Mouse (Mus musculus) forebrain, postnatal 0 days (tissue): ENCODE data around the gene Wdfy3. TPM values are rescaled to one million over a fixed set of nuclear protein-coding genes. Genes with fewer than 3 reads are reported as not detected.
A peak's percentile ranks its signal among the peaks of the same experiment; 100 is the strongest.

Source experiments
- ATAC-seq: fragments of 200-750 bp; cut with Nextera tagmentation; 2 replicates; pipeline ENCODE4 v1.8.0; 2017; ENCODE audit warnings: mild to moderate bottlenecking, moderate library complexity
- DNase-seq: peaks from one replicate; pipeline ENCODE4 v3.0.0-alpha.2; 2015
- H3K27ac ChIP-seq: fragments of 300-500 bp; sonication (generic); 2 replicates; pipeline ENCODE4 v1.5.1; 2014; ENCODE audit warnings: low read depth, mild to moderate bottlenecking, antibody characterized with exemption, low read length, moderate library complexity, mixed read lengths
- H3K27me3 ChIP-seq: fragments of 300-500 bp; sonication (generic); 2 replicates; pipeline ENCODE4 v1.6.1; 2014; ENCODE audit warnings: mild to moderate bottlenecking, low read length, mixed read lengths; ENCODE audit not compliant: insufficient read depth
- H3K36me3 ChIP-seq: fragments of 300-500 bp; sonication (generic); 2 replicates; pipeline ENCODE4 v1.6.1; 2014; ENCODE audit warnings: mild to moderate bottlenecking, moderate library complexity; ENCODE audit not compliant: insufficient read depth
- H3K4me1 ChIP-seq: fragments of 300-500 bp; sonication (generic); 2 replicates; pipeline ENCODE4 v1.6.1; 2014; ENCODE audit warnings: antibody characterized with exemption; ENCODE audit not compliant: insufficient read depth
- H3K4me2 ChIP-seq: fragments of 300-500 bp; sonication (generic); 2 replicates; pipeline ENCODE4 v1.6.1; 2014; ENCODE audit warnings: low read depth, mild to moderate bottlenecking, moderate library complexity
- H3K4me3 ChIP-seq: fragments of 300-500 bp; sonication (generic); 2 replicates; pipeline ENCODE4 v1.5.1; 2014; ENCODE audit warnings: low read depth, low read length, mixed read lengths
- H3K9ac ChIP-seq: fragments of 300-500 bp; sonication (generic); 2 replicates; pipeline ENCODE4 v1.6.1; 2014; ENCODE audit warnings: mild to moderate bottlenecking
- H3K9me3 ChIP-seq: fragments of 300-500 bp; sonication (generic); 2 replicates; pipeline ENCODE4 v1.6.1; 2016; ENCODE audit warnings: low read length
- CTCF ChIP-seq: sonication (generic); IDR thresholded peaks from 2 replicates; pipeline ENCODE4 v1.5.1; 2016; ENCODE audit warnings: antibody characterized with exemption, control low read depth, low read depth
- WGBS: fragments of 180-500 bp; shearing (Covaris S2); extraction: QIAGEN DNeasy Blood & Tissue Kit; methylation state at CpG from one replicate; pipeline ENCODE4 v1.1.7; 2014; 5-methylcytosine and 5-hydroxymethylcytosine counted together
- polyA plus RNA-seq: library from polyadenylated mRNA; unstranded; fragments of >200 nt; fragmentation: Nextera tagmentation; extraction: Ambion mirVana; gene quantifications from 2 replicates; pipeline ENCODE4 v1.2.1, GENCODE M21; 2015
- total RNA-seq: library from RNA; depleted of rRNA; stranded (reverse); fragments of >200 nt; gene quantifications from 2 replicates; pipeline ENCODE4 v1.2.3, GENCODE M21; 2014

Gene Wdfy3
- total and polyA plus RNA-seq, 2 experiments from 2014 or later, result 15.4 to 68.8 TPM

DNA sequence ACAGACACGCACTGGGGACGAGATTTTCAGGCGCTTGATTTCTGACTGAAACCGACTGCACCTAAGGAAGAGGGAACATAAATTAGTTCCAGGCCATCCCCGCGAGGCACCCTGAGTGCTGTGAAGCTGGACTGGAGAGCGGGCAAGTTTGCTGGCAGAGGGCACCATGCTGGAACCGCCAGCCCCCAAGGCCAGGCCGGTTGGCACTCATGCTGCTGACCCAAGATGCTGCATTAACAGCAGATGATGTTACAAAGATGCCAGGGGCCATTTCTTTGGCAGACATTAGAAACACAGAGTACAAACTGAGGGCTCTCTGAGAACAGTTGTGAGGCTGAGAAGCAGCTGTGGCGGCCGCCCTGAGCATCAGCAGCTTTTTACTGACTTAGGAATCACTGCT lies 233.5 kb downstream of the Wdfy3 start:
- H3K27me3 ChIP-seq, result no peaks in the 10 kb centered on the region
- DNase-seq (no peak), ATAC-seq (no peak)
- no peak overlapping the region for H3K27ac ChIP-seq
- H3K4me2 ChIP-seq, result no peak overlapping the region
- WGBS, result 93% methylated on average over 11 of the region's 11 CpGs
- H3K4me1 ChIP-seq, result no peaks in the 10 kb centered on the region
- TF ChIP-seq CTCF, result no peak
- peaks cover 66% of the 10 kb centered on the region for H3K36me3 ChIP-seq
- no peak overlapping the region for H3K4me3 ChIP-seq
- no peak overlapping the region for H3K9ac ChIP-seq
- no peaks in the 10 kb centered on the region for H3K9me3 ChIP-seq

DNA sequence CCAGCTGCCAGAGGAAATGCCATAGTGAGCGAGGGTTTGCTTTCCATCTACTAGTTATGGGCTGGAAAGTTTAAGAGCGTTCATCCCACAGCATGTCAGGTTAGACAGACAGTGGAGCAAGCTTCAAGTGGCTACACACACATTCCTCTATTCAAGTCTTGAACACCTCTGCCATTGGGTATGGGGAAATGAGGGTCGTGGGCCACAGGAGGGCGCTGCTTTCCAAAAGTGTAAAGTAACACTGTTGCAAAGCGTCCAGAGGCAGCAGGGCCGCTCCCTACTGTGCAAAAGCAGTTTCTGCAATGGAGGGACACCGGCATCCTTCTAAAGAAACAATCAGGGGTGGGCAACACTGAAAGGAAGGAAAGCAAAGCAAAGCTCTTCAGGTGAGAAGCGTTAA lies 235.8 kb downstream of the Wdfy3 start:
- H3K4me3 ChIP-seq, result no peak overlapping the region
- no peaks in the 10 kb centered on the region for H3K9me3 ChIP-seq
- peaks cover 48% of the 10 kb centered on the region for H3K36me3 ChIP-seq
- DNase-seq (no peak), ATAC-seq (no peak)
- no peaks in the 10 kb centered on the region for H3K27me3 ChIP-seq
- no peak overlapping the region for H3K9ac ChIP-seq
- H3K4me1 ChIP-seq, result no peaks in the 10 kb centered on the region
- H3K4me2 ChIP-seq, result no peak overlapping the region
- TF ChIP-seq CTCF, result no peak
- WGBS, result 67% methylated on average over 8 of the region's 8 CpGs
- no peak overlapping the region for H3K27ac ChIP-seq

DNA sequence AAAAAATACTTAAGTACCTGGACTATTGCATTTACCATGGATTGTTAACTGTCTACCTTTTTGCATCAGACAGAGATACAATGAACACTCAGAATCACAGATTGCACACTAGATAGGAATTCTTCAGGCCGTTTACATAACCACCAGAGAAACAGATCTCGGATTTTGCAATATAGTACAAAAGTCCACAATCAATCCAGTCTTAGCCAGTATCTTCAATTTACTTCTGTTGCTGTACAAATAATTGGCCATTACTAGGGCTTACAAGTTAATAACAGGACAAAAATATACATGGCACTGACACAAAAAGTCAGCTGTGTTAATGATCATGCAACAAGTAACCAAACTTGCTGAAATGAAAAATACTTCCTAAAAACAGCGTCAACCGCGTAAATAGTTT lies 236.7 kb downstream of the Wdfy3 start:
- no peaks in the 10 kb centered on the region for H3K9me3 ChIP-seq
- TF ChIP-seq CTCF, result no peak
- no peak overlapping the region for H3K4me2 ChIP-seq
- no peak overlapping the region for H3K27ac ChIP-seq
- H3K4me1 ChIP-seq, result no peaks in the 10 kb centered on the region
- peaks cover 47% of the 10 kb centered on the region for H3K36me3 ChIP-seq
- WGBS, result 95% methylated on average over 5 of the region's 5 CpGs
- H3K9ac ChIP-seq, result no peak overlapping the region
- no peak overlapping the region for H3K4me3 ChIP-seq
- no peaks in the 10 kb centered on the region for H3K27me3 ChIP-seq
- DNase-seq (no peak), ATAC-seq (no peak)

DNA sequence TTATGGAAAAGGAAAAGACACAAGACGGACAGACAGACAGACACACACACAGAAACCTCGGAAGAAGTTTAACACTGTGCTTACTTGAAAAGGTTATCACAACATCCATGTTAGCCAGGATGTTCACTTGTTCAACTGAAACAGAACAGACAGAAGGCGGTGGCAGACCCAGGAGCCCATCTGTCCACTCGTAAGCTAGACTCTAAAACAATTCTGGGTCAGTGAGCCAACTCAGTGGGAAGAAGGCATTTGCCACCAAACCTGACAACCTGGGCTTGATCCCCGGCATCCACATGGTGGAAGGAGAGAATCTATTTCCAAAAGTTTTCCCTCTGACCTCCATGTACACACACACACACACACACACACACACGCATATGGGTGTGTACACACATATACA lies 237.7 kb downstream of the Wdfy3 start:
- Histone ChIP-seq H3K27me3 (no peaks in the 10 kb centered on the region), H3K36me3 (peaks cover 41% of the 10 kb centered on the region), H3K4me2 (no peak overlapping the region), H3K4me3 (no peak overlapping the region), H3K4me1 (no peaks in the 10 kb centered on the region), H3K9ac (no peak overlapping the region), H3K9me3 (no peaks in the 10 kb centered on the region), H3K27ac (no peak overlapping the region)
- ATAC-seq (no peak), DNase-seq (no peak)
- no peak for TF ChIP-seq CTCF
- WGBS, result 90% methylated on average over 6 of the region's 6 CpGs

DNA sequence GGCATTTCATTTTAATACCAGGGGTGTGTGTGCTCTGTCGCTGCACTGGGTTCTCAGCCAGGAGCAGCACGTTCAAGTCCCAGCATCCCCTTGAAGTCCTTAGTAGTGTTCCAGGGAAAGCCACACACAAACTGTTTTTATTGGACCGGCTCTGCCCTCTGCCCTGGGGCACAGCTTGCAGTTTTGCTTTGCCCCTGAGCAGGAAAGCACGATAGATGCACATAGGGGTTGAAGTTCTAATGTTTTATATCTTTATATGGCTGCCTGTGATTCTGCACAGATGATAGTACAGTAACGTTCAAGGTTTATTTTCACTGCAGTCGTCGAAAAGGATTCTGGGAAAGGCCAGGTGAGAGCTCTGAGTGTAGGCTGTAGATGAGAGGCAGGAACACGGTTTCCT lies 239.5 kb downstream of the Wdfy3 start:
- peaks cover 26% of the 10 kb centered on the region for H3K36me3 ChIP-seq
- no peak overlapping the region for H3K4me2 ChIP-seq
- no peak for ATAC-seq
- H3K4me1 ChIP-seq, result no peaks in the 10 kb centered on the region; the same call in 1 of the 2 replicates
- H3K4me3 ChIP-seq, result no peak overlapping the region
- no peak for DNase-seq
- no peak for TF ChIP-seq CTCF
- no peak overlapping the region for H3K27ac ChIP-seq
- H3K27me3 ChIP-seq, result no peaks in the 10 kb centered on the region; the same call in 1 of the 2 replicates
- no peak overlapping the region for H3K9ac ChIP-seq
- H3K9me3 ChIP-seq, result no peaks in the 10 kb centered on the region
- 80% methylated on average over 8 of the region's 8 CpGs for WGBS

DNA sequence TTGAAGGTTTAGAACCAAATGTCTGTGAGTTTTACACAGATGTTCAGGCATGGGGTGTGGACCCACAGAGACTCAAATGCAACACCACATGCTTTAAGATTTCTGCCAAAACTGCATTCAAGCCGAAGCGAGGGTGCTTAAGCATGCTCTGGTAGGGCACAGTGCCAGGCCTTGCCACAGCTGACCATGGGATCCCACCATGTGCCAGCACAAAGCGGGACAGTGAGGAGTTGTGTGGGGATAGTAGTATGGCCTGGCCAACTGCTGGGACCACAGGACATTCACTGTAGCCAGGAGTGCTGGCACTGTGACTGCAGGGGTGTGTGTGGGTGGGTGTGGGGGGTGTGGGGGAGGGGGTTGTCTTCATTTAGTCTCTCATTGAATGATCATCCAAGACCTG lies 240.8 kb downstream of the Wdfy3 start:
- Histone ChIP-seq H3K9ac (no peak overlapping the region), H3K4me1 (no peaks in the 10 kb centered on the region; the same call in 1 of the 2 replicates), H3K36me3 (peaks cover 18% of the 10 kb centered on the region), H3K27ac (no peak overlapping the region), H3K27me3 (no peaks in the 10 kb centered on the region; the same call in 1 of the 2 replicates), H3K9me3 (no peaks in the 10 kb centered on the region), H3K4me3 (no peak overlapping the region), H3K4me2 (no peak overlapping the region)
- DNase-seq (no peak), ATAC-seq (no peak)
- 41% methylated on average over 3 of the region's 3 CpGs for WGBS
- TF ChIP-seq CTCF, result no peak

DNA sequence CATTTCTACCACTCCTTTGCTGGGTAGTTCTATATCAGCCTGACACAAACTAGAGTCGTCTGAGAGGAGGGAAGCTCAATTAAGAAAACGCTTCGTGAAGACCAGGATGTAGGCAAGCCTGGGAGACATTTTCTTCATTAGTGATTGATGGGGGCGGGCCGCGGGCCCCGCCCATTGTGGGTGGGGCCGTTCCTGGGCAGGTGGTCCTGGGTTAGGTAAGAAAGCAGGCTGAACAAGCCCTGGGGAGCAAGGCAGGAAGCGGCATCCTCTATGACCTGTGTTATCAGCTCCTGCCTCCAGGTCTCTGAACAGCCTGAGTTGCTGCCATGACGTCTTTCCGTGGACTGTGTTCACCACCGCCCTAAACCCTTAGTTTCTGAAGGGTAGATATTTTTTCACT lies 242.2 kb downstream of the Wdfy3 start:
- Histone ChIP-seq H3K9ac (no peak overlapping the region), H3K27me3 (no peaks in the 10 kb centered on the region; the same call in 1 of the 2 replicates), H3K36me3 (peaks cover 11% of the 10 kb centered on the region; the same call in 1 of the 2 replicates), H3K27ac (no peak overlapping the region), H3K4me3 (no peak overlapping the region), H3K9me3 (no peaks in the 10 kb centered on the region), H3K4me1 (no peaks in the 10 kb centered on the region; the same call in 1 of the 2 replicates), H3K4me2 (no peak overlapping the region)
- TF ChIP-seq CTCF, result no peak
- 40% methylated on average over 12 of the region's 12 CpGs for WGBS
- ATAC-seq (no peak), DNase-seq (no peak)

DNA sequence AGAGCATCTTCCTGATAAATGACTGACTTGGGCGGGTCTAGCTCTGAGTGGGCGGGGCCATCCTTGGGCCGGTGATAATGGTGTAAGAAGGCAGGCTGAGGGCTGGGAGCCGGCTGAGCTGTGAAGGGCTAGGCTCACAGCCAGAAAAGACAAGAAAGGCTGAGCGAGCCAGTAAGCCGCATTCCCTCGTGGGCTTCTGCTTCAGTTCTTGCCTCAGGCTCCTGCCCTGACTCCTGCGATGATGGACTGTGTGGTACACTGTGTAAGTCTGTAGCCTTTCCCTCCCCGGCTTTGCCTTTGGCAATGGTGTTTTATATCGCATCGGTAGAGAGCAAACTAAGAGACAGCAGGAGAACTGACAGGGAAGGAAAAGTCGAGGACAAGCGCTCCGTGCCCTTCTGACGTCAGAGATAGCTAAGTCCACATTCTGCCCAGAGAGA lies 243.2 kb downstream of the Wdfy3 start:
- H3K4me1 ChIP-seq, result no peaks in the 10 kb centered on the region; the same call in 1 of the 2 replicates
- H3K27me3 ChIP-seq, result no peaks in the 10 kb centered on the region; the same call in 1 of the 2 replicates
- TF ChIP-seq CTCF, result no peak
- H3K27ac ChIP-seq, result no peak overlapping the region
- H3K4me3 ChIP-seq, result no peak overlapping the region
- H3K9ac ChIP-seq, result no peak overlapping the region
- H3K4me2 ChIP-seq, result peak overlapping the region; percentile 27; the same call in 1 of the 2 replicates
- ATAC-seq, result peak; percentile 54
- no peaks in the 10 kb centered on the region for H3K9me3 ChIP-seq
- H3K36me3 ChIP-seq, result peaks cover 4% of the 10 kb centered on the region; the same call in 1 of the 2 replicates
- WGBS, result 7% methylated on average over 15 of the region's 15 CpGs
- DNase-seq, result peak; percentile 57
